Mouse (Mus musculus) heart, postnatal 10 days (tissue): Measurements from ENCODE around the gene Cdca7. TPM values are rescaled to one million over a fixed set of nuclear protein-coding genes. Genes with fewer than 3 reads are reported as not detected.

Experiments
- total RNA-seq, 2 experiments: library from RNA; stranded (reverse); gene quantifications; 2 replicates each; pipeline ENCODE4 v1.2.3; 2021

The Cdca7 gene
- total RNA-seq, 2 experiments from 2014 or later: 6.7 to 10.6 TPM

Other genes starting within 250 kb of the Cdca7 start
- 100 to 1,000 TPM; 216 to 235 TPM for gene Map3k20, start 190.5 kb upstream of the Cdca7 start, total RNA-seq